Mouse (Mus musculus): ENCODE results near the gene Akirin1.
A peak's percentile ranks its signal among the peaks of the same experiment; 100 is the strongest.

The Akirin1 gene

DNA sequence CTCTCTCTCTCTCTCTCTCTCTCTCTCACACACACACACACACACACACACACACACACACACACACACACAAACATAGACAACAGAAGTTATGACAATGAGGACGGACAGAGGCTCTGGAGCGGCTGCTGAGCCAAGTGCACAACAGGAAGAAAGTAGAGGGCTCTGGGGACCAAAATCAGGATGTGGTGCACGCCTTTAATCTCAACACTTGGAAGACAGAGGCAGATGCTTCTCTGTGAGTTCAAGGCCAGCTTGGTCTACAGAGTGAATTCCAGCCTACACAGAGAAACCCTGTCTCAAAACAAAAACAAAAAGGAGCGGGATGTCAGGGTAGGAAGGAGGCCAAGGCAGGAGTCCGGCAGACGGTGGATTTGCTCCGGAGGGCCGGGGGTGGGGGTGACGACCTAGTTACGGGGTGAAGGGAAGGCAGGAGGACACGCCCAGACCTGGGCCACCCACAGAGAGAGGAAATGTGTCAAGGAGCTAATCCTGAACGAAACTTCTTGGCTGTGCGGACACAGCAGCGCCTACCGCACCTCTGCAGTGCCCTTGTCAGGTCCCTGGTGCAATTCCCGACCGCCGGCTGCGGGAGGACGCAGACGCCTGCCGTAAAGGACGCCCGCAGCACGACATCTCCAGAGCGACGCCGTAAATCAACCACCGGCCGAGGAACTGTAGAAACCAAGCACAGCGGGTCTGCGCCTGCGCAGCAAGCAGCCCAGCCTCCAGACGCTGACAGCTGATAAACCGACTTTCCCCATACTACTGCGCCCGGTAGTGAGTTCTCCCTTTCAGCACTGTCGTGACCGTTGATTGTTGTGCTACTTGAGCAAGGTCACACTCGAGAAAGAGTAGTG is 32.3 kb downstream of the Akirin1 start, which contains the start of gene Ndufs5:
TSS of gene Ndufs5 (minus strand) at position 629 of the 860 bp plus-strand sequence.
- peak; percentile 97 for DNase-seq (ENCODE audit: low spot score)

DNA sequence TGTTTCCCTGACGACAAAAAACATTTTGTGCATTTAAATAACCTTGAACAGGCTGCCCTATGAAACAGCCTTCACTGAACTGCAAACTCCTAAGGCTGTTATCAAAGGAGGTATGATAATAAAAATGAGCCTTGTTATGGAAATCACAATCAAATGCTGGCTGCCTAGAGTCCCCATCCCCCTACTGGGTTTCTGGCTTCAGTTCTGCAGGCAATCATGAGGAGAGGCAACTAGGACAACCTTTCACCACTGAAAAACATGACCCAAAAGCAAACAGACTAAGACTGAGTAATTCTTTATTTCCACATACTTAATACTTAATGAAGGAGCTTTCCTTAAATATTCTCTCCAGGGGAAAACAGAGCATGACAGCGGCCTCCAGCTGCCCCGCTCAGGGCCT is 37.7 kb downstream of the Akirin1 start:
- no peak for DNase-seq (ENCODE audit: low spot score)

GRCm38 (mm10) chr4:123707340-123707739 is 42.8 kb downstream of the Akirin1 start:
- no peak for DNase-seq (ENCODE audit: low spot score)

GRCm38 (mm10) chr4:123705340-123705739 is 44.8 kb downstream of the Akirin1 start:
- no peak for DNase-seq (ENCODE audit: low spot score)

DNA sequence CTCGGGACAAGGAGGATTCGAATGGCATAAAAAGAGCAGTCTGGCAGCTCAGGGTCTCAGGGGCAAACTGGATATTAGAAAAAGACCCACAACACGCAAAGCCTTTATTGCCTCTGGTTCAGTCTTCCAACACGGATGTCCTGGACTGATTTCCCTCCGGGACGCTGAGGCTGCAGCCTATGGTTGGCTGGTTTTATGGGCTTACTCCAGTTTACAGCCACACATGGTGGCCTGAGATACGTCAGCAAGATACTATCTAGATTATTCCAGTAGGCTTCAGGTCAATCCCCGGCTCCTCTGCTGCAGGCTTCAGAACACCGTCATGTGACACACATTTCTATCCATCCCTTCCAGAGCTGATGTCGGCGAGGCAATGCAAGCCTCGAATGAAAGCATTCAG is 56.8 kb downstream of the Akirin1 start:
- no peak for DNase-seq (ENCODE audit: low spot score)

DNA sequence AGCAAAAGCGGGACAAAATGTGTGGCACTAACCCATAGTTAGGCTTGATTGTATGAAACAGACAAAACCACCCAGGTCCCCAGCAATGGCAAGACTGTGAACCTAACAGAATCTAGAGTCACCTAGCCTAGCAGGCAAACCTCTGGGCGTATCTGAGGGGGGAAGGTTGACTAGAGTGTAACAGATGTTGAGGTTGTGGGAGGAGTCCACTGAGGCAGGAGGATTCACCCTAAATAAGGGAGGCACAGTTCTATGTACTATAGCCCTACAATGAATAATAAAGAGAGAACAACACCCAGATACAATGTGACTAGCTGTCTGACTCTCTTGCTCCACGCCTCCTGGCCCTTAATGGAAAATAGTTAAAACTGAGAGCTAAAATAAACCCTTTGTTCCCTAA is 58.1 kb downstream of the Akirin1 start:
- DNase-seq (ENCODE audit: low spot score) = no peak

GRCm38 (mm10) chr4:123690311-123690710 is 59.8 kb downstream of the Akirin1 start:
- no peak for DNase-seq (ENCODE audit: low spot score)

DNA sequence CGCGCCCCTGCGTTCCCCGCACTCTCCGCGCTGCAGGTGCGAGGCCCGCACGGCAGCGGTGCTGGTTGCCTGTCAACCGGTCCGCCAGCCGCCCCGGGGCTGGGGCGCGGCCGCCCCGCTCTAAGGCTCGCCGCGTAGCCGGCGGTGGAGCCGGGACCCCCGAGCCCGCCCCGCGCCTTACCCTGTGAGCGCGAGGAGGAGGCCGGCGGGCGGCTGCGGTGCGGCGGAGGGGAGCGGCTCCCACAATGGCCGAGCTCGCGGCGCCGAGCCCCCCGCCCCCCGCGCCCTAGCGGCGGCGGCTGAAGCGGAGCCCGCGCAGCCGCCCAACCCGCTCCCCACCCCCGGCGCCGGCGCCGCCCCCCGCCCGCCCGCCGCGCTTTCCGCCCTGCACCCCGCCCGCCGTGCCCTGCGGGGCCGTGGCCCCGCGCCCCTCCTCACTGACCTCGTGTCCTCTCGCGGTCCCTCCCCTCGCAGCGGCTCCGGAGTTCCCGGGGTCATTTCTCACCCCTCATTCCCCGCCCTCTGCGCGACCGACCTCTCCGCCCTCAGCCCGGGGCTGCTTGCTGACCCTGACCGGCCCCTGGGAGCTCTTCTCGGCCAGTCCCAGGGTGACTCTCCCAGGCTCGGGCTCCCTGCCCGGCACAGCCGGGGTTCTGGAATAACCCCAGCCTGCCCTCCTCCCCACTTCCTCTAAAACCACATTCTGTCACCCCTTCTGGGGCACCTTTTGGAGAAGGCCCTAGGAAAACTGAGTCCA is 62.9 kb downstream of the Akirin1 start:
- DNase-seq (ENCODE audit: low spot score) = peak; percentile 75

DNA sequence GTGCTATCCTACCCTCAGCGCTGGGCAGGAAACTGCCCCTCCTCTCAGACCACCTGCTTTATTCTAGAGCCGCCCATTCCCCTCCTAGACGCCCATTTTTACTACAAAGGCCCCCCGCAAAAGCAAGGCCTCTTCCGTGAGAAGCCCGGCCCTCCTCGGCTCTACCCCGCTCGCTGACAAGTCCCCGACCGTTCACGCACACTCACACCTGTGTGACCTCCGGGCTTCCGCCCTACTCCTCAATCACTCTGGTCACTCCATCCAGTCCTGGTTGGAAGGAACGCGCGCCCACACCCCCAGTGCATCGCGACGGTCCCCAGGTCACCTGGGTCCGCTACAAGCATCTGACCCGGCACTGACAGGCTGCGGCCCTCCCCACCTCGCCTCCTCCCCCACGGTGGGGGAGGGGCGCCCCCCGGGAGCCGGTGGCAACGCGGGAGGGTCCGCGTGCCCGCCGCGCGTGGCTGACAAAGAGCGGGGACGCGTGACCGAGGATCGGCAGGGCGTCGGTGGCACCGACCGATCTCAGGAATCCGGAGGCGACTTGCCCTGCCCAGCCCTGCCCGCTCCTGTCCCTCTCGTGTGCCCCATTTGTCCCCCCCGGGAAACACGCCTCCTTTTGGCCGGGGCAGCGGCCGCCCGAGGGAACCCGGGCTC is 63.6 kb downstream of the Akirin1 start:
- DNase-seq (ENCODE audit: low spot score) = peak; percentile 25

DNA sequence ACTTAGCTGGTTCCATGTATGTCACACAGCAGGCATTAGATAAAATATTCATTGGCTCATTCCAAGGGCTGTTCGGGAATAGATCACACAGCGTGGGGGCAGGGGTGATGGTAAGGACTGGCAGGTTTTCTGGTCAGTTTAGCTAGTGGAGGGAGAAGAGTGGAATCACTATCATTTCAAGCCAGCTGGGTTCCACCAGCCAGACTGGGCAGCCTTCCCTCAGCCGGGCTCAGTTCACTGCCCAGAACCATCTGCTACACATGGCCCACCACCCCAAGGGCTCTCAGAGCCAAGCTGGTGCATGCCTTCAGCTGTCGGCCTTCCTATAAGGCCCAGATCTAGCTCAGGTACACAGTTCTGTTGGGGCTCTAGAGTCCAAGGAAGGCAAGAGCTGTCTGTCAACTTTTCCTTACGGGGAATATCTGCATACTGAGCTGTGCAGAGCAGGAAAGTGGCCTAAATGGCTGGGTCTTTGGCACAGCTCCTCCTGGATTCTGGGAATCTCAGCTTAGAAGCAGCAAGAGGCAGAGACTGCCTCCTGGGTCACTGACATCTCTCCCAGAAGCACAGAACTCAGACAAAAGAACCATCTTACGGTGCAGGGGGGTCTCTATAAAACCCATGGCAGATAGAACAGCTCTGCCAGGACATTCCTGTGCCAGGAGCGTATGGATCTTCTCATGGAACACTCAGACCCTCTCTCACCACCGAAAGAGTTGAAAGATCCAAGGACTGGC is 64.5 kb downstream of the Akirin1 start:
- DNase-seq (ENCODE audit: low spot score) = no peak

DNA sequence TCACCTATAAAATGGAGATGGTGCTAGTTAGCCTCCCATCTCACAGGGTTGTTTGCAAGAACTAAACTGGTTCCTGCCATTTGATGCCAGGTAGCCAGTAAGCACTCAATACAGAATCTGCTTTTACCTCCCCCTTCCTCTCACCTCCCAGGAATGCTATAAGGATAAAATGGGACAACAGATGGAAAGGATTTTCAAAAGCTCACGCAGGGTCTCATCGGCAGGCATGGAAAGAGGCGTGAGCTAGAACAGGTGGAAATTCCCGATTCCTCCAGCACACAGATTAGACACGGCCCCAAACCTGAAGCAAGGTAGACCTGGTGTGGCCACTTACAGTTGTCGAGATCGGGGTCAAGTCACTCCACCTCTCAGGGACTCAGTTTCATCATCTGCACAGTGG is 65.1 kb downstream of the Akirin1 start:
- no peak for DNase-seq (ENCODE audit: low spot score)
